In the genomic region with DNA sequence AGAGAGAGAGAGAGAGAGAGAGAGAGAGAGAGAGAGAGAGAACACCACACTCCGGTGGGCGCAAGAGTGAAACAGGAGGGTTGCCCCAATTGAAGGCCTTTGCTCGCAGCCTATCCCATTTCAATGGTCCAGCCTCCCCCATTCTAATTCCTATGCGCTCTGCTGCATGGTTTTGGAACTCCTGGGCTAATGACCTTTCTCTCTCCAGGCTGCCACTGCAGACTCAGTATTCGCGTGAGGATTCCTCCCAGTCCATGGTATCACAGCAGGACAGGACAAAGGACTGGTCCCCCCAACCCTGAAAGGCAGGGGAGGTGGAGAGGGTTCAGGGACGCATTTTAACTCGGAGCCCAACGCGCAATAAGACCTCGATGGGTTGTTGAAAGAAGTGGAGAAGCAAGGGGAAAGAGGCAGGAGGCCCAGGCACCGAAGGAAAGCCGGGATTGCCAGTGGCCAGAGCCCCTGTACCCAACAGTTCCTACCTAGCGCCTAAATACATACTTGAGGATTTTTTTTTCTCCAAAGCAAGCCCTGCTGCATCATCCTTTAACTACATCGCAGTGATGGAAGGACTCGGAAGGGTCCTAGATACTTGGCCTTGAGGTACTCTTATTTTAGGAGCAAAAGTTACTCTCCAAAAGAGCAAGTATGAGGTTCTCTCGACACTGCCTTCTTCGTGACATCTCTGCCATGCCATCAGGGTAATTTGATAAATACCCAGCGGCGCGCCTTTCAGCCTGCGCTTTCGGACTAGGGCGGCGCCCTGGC, we compare ENCODE assay signal across 13 mouse cellular contexts. TPM values are rescaled to one million over a fixed set of nuclear protein-coding genes. Genes with fewer than 3 reads are reported as not detected.
DNase-seq lines count a peak whose midpoint lies in the region; ATAC-seq lines count a peak whose summit lies in the region.
"Had no signal": no experiment of that assay in that cellular context is flagged by ENCODE, and none has a peak within 500 bp of the region (broad histone marks: within the 10 kb centered on the region; RNA-seq: fewer than 3 reads in every experiment).

No protein-coding gene starts in this region.

- H3K36me3 ChIP-seq in heart, embryonic 11.5 days (ENCODE audit: control insufficient read depth, insufficient read depth, low read length) = no peaks in the 10 kb centered on the region
- H3K36me3 ChIP-seq in lung, embryonic 16.5 days (ENCODE audit: control insufficient read depth, insufficient read depth, low read length) = no peaks in the 10 kb centered on the region
- H3K36me3 ChIP-seq in hindbrain, embryonic 14.5 days (replicated peaks; ENCODE audit: control insufficient read depth, insufficient read depth) = no peaks in the 10 kb centered on the region
- H3K36me3 ChIP-seq in stomach, embryonic 15.5 days = no peaks in the 10 kb centered on the region
- H3K36me3 ChIP-seq: liver, embryonic 15.5 days had no signal

- peaks cover 18% of the 10 kb centered on the region for H3K4me1 ChIP-seq in heart, embryonic 11.5 days (ENCODE audit: control insufficient read depth, insufficient read depth, low read length)
- peaks cover 27% of the 10 kb centered on the region for H3K4me1 ChIP-seq in lung, embryonic 16.5 days (replicated peaks; ENCODE audit: control insufficient read depth, insufficient read depth, low read length)
- H3K4me1 ChIP-seq in hindbrain, embryonic 14.5 days (replicated peaks; ENCODE audit: control insufficient read depth, insufficient read depth, low read length) = peaks cover 16% of the 10 kb centered on the region; the same call in 1 of the 2 replicates
- H3K4me1 ChIP-seq in stomach, embryonic 15.5 days = peaks cover 33% of the 10 kb centered on the region

- peak overlapping the region; percentile 50 for H3K4me3 ChIP-seq in heart, embryonic 11.5 days (ENCODE audit: low read depth, low read length)
- no peak overlapping the region; the same call in 1 of the 2 replicates for H3K4me3 ChIP-seq in lung, embryonic 16.5 days (ENCODE audit: low read length)
- H3K4me3 ChIP-seq in hindbrain, embryonic 14.5 days (replicated peaks; ENCODE audit: low read length) = no peak overlapping the region
- H3K4me3 ChIP-seq in stomach, embryonic 15.5 days (replicated peaks) = no peak overlapping the region
- H3K4me3 ChIP-seq: liver, embryonic 15.5 days had no signal

- peak overlapping the region; percentile 94 for H3K4me2 ChIP-seq in heart, embryonic 11.5 days
- H3K4me2 ChIP-seq in lung, embryonic 16.5 days (ENCODE audit: low read depth, low read length) = peak overlapping the region; percentile 52; the same call in 1 of the 2 replicates
- H3K4me2 ChIP-seq in hindbrain, embryonic 14.5 days (replicated peaks) = peak overlapping the region; percentile 75; the same call in 1 of the 2 replicates
- 0 out of 2 replicates have a peak overlapping the region, but pooled peaks have one; percentile 98 for H3K4me2 ChIP-seq in stomach, embryonic 15.5 days

- intact Hi-C loops in gastrocnemius, postnatal 14 days (cut with DNase I; ENCODE audit: low total_unique reads) = loop anchor here (5.0 kb wide), 1 partner anchor 1318 kb away; no protein-coding TSS in a partner anchor

- WGBS in heart, embryonic 11.5 days (ENCODE audit: insufficient replicate concordance) = 4% methylated on average over 25 of the region's 25 CpGs
- WGBS in lung, embryonic 16.5 days = 5% methylated on average over 25 of the region's 25 CpGs
- 3% methylated on average over 25 of the region's 25 CpGs for WGBS in hindbrain, embryonic 14.5 days
- WGBS in stomach, embryonic 15.5 days = 5% methylated on average over 25 of the region's 25 CpGs

- H3K9me3 ChIP-seq in heart, embryonic 11.5 days (replicated peaks; ENCODE audit: control insufficient read depth, low read length) = no peaks in the 10 kb centered on the region
- H3K9me3 ChIP-seq in lung, embryonic 16.5 days (ENCODE audit: control insufficient read depth, low read length) = no peaks in the 10 kb centered on the region
- H3K9me3 ChIP-seq in hindbrain, embryonic 14.5 days (ENCODE audit: control insufficient read depth, low read length) = no peaks in the 10 kb centered on the region
- no peaks in the 10 kb centered on the region for H3K9me3 ChIP-seq in stomach, embryonic 15.5 days
- H3K9me3 ChIP-seq: liver, embryonic 15.5 days had no signal

- no peak for DNase-seq in heart, postnatal 4 days
- DNase-seq in lung, postnatal 10 days = no peak
- no peak for DNase-seq in hindbrain, embryonic 14.5 days (ENCODE audit: low spot score)
- no peak for DNase-seq in gastrocnemius, postnatal 14 days
- DNase-seq in adrenal gland, adult 2 months = no peak
- DNase-seq: cerebellum, postnatal 10 days had no signal

- H3K27ac ChIP-seq in heart, embryonic 11.5 days (ENCODE audit: low read depth, low read length) = no peak overlapping the region
- H3K27ac ChIP-seq in lung, embryonic 16.5 days (ENCODE audit: low read length) = no peak overlapping the region
- H3K27ac ChIP-seq in hindbrain, embryonic 14.5 days = no peak overlapping the region
- no peak overlapping the region for H3K27ac ChIP-seq in stomach, embryonic 15.5 days
- H3K27ac ChIP-seq: liver, embryonic 15.5 days had no signal

- no peak overlapping the region for H3K9ac ChIP-seq in heart, embryonic 11.5 days (ENCODE audit: low read depth, low read length)
- no peak overlapping the region for H3K9ac ChIP-seq in lung, embryonic 16.5 days (ENCODE audit: low read length)
- H3K9ac ChIP-seq in hindbrain, embryonic 14.5 days = no peak overlapping the region
- H3K9ac ChIP-seq in stomach, embryonic 15.5 days = no peak overlapping the region
- H3K9ac ChIP-seq: liver, embryonic 15.5 days had no signal

- H3K27me3 ChIP-seq in heart, embryonic 11.5 days (ENCODE audit: control insufficient read depth, insufficient read depth, low read length) = peaks cover 78% of the 10 kb centered on the region
- peaks cover 71% of the 10 kb centered on the region for H3K27me3 ChIP-seq in lung, embryonic 16.5 days (ENCODE audit: control insufficient read depth, insufficient read depth, low read depth, low read length)
- H3K27me3 ChIP-seq in hindbrain, embryonic 14.5 days (ENCODE audit: control insufficient read depth, insufficient read depth, low read length) = peaks cover 84% of the 10 kb centered on the region
- H3K27me3 ChIP-seq in stomach, embryonic 15.5 days (replicated peaks) = peaks cover 68% of the 10 kb centered on the region

- ATAC-seq in heart, embryonic 11.5 days (replicated peaks; ENCODE audit: insufficient number of reproducible peaks, low FRiP score, low TSS enrichment) = no peak
- no peak for ATAC-seq in lung, embryonic 16.5 days (ENCODE audit: low read depth)
- no peak for ATAC-seq in hindbrain, embryonic 14.5 days (ENCODE audit: low FRiP score)
- no peak for ATAC-seq in stomach, embryonic 15.5 days (ENCODE audit: insufficient read depth, low FRiP score, low read depth)
- ATAC-seq: activated CD4-positive, CD25-positive, alpha-beta regulatory T cell, adult 4 months had no signal

RNA-seq across cellular contexts. Expression of gene Mafb, which starts 3.0 kb away (rescaled TPM):
- 5.3 and 5.4 TPM in 2 replicates for polyA plus RNA-seq in heart, embryonic 11.5 days (2014; fragmentation: Nextera tagmentation; extraction: Ambion mirVana)
- 1 to 10 TPM; 6.8 to 8.1 TPM for total RNA-seq in heart, postnatal 4 days (2021)
- polyA plus RNA-seq in lung, embryonic 16.5 days (2015; fragmentation: Nextera tagmentation; extraction: Ambion mirVana) = 2.6 and 2.9 TPM in 2 replicates
- polyA plus RNA-seq in hindbrain, embryonic 14.5 days (2014; fragmentation: Nextera tagmentation; extraction: Ambion mirVana) = 25.1 and 29.0 TPM in 2 replicates
- polyA plus RNA-seq in stomach, embryonic 15.5 days (2015; fragmentation: Nextera tagmentation; extraction: Ambion mirVana) = 9.2 and 11.2 TPM in 2 replicates
- total RNA-seq in gastrocnemius, postnatal 14 days (2021) = 10 to 100 TPM; 13.3 to 28.3 TPM
- 10 to 100 TPM; 18.0 to 18.1 TPM for total RNA-seq in adrenal gland, adult 2 months (2021)
- 11.4 and 13.1 TPM in 2 replicates for polyA plus RNA-seq in adrenal gland, adult 2 months (2012; rRNA removed)
- polyA plus RNA-seq: activated CD4-positive, CD25-positive, alpha-beta regulatory T cell, adult 4 months had no signal

RNA-seq across cellular contexts. Expression of gene Gm826, which starts 35.9 kb away (rescaled TPM):
- polyA plus RNA-seq in heart, embryonic 11.5 days (2014; fragmentation: Nextera tagmentation; extraction: Ambion mirVana) = 32.3 and 33.3 TPM in 2 replicates
- 1 to 10 TPM; 5.8 to 6.2 TPM for total RNA-seq in heart, postnatal 4 days (2021)
- polyA plus RNA-seq in lung, embryonic 16.5 days (2015; fragmentation: Nextera tagmentation; extraction: Ambion mirVana) = 0.50 and 0.77 TPM in 2 replicates
- polyA plus RNA-seq in hindbrain, embryonic 14.5 days (2014; fragmentation: Nextera tagmentation; extraction: Ambion mirVana) = 0.36 TPM in 1 of 2 replicates, not detected in the other
- 4.9 and 5.0 TPM in 2 replicates for polyA plus RNA-seq in stomach, embryonic 15.5 days (2015; fragmentation: Nextera tagmentation; extraction: Ambion mirVana)
- total RNA-seq in gastrocnemius, postnatal 14 days (2021) = 1 to 10 TPM in 1 of 2 experiments, under 1 TPM in 1; 0.66 to 3.9 TPM
- 1 to 10 TPM; 1.9 to 2.4 TPM for total RNA-seq in adrenal gland, adult 2 months (2021)
- polyA plus RNA-seq in adrenal gland, adult 2 months (2012; rRNA removed) = 0.26 and 0.33 TPM in 2 replicates
- total RNA-seq: layer of hippocampus, adult 18-20 months; neutrophil, adult 5-6 weeks had no signal
- polyA plus RNA-seq: activated CD4-positive, CD25-positive, alpha-beta regulatory T cell, adult 4 months had no signal
